Mouse (Mus musculus) heart, postnatal 4 days (tissue): ENCODE measurements around the gene 4930544D05Rik. TPM values are rescaled to one million over a fixed set of nuclear protein-coding genes. Genes with fewer than 3 reads are reported as not detected.

Experiments
- DNase-seq: peaks from one replicate; pipeline ENCODE4 v3.0.0; 2021
- total RNA-seq, 2 experiments: library from RNA; stranded (reverse); gene quantifications; 2 replicates each; pipeline ENCODE4 v1.2.3; 2021

4930544D05Rik gene
- total RNA-seq, 2 experiments from 2014 or later = not detected

DNA sequence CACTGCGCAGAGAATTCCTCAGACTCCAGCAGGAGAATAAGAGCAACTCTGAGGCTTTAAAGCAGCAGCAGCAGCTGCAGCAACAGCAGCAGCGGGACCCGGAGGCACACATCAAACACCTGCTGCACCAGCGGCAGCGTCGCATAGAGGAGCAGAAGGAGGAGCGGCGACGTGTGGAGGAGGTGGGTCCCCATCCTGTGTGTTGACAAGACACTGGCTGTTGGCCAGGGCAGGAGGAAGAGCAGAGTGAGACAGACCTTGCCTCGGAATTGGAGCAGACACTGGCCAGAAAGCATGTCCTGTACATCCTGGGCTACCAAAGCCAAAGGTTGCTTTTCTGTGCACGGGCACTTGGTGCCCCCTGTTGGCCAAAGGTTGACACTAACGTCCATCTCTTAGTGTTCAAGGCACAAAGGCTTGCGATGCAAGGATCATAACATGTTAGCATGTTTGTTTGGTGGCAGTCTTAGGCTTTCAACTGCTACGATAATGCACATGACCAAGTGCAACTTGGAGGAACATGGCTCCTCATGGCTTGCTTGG lies 10.6 kb upstream of the 4930544D05Rik start:
- peak; percentile 86 for DNase-seq

DNA sequence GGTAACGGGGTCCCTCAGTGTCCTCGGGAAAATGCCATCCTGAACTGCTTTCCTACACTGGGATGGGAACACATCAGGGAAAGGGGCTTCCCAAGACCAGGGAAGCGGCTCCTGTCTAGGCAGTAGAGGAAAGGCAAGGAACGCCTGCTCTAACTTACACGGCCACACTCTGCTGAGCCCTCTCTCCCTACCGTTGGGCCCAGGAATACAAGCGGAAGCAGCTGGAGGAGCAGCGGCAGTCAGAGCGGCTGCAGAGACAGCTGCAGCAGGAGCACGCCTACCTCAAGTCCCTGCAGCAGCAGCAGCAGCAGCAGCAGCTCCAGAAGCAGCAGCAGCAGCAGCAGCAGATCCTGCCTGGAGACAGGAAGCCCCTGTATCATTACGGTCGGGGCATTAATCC lies 8.9 kb upstream of the 4930544D05Rik start:
- DNase-seq = no peak

DNA sequence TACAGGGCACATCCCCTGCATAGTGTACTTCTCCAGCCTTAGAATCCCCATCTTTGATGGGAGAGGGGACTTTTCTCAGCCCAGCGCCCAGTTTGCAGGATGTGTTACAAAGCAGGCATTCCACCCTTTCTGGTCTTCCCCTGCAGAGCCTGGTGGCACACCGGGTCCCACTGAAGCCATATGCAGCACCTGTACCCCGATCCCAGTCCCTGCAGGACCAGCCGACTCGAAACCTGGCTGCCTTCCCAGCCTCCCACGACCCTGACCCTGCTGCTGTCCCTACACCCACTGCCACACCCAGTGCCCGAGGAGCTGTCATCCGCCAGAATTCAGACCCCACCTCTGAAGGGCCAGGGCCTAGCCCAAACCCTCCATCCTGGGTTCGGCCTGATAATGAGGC lies 8.0 kb upstream of the 4930544D05Rik start:
- no peak for DNase-seq

DNA sequence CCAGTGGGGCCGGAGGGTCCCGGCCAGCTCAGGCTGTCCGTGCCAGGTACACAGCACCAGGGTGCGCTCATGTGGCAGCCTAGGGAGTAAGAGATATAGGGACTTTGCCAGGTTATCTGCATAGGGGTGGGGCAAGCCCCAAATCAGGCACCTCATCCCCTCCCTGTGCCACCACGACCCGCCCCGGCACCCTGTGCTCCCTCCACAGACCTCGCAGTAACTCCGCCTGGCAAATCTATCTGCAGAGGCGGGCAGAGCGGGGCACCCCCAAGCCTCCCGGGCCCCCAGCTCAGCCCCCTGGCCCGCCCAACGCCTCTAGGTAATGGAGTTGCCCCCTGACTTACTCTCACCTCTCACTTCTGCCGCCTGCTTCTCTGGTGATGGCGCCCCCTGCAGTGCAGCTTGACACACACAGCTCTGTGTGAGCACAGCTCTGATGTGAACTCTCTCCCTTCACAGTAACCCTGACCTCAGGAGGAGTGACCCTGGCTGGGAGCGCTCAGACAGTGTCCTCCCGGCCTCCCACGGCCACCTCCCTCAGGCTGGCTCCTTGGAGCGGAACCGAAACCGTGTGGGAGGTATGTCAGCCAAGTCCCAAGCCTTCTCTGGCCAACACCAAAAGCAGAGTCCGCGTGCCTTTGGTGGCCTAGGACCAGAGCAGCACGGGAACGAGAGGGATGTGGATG lies 7.1 kb upstream of the 4930544D05Rik start:
- peak; percentile 36 for DNase-seq

DNA sequence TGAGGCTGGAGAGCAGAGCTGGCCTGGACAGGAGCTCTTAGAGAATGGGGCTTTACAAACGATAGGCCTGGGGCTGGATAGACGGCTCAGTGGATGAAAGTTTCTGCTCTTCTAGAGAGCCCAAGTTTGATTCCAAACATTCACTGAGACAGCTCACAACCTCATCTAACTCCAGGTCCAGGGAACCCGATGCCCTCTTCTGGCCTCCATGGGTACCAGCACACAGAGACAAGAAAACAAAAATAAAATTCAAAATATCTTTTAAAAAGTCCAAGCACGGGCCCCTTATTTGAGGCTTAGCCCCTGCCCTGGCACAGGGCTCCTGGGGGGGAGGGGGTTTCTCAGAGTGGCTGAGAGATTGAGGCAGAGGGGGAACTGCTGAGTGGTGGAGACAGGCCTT lies 4.9 kb upstream of the 4930544D05Rik start:
- no peak for DNase-seq

DNA sequence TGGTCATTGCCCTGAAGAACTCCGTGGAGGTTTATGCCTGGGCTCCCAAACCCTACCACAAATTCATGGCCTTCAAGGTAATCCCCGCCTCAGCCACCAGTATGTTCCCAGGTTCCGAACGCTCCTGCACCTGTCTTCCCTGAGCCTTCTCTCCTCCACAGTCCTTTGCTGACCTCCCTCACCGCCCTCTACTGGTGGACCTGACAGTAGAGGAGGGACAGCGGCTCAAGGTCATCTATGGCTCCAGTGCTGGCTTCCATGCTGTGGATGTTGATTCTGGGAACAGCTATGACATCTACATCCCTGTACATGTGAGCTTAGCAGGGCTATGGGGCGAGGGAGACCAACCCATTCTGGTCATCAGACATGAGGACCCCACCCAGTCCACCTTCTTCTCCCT lies 3.1 kb upstream of the 4930544D05Rik start:
- no peak for DNase-seq

DNA sequence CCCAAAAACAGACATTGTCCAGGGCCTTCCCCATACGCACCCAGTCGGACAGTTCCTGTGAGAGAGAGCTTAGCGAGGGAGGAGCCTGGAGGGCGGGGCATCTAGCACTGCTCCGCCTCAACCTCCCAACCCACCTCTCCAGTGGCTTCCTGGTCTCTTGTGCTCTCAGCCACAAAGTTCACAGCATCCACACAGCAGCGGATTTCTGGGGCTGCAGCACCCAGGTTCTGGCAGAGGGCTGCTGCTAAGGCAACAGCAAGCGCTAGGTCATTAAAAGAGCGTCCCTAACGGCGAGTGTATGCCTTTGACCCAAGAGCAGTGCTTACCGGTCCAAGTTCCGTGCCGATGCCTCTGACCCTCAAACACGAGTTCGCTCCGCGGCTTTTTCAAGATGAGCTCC lies 574 bp upstream of the 4930544D05Rik start:
- DNase-seq = peak; percentile 63

DNA sequence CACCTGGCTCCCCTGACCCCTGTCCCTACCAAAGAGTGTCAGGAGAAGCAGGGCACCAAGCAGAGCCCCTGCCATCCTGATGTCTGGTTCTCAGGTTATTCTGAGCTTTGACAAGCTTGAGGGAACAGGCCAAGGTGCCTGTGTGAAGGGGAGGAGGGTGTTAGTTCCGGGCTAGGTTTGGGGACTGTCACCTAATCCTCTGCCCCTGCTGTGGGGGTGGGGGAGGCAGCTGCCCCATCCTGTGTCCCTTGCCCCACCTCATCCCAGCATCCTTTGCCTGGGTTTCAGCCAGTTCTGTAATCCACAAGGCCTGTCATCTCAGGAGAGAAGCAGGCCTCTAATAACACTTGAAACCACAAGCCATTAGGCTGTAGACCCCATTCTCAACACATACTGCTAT lies 3.5 kb downstream of the 4930544D05Rik start, which contains the start of gene Chrne:
Chrne (minus strand) TSS at position 116 of the 400 bp plus-strand sequence.
- no peak for DNase-seq

DNA sequence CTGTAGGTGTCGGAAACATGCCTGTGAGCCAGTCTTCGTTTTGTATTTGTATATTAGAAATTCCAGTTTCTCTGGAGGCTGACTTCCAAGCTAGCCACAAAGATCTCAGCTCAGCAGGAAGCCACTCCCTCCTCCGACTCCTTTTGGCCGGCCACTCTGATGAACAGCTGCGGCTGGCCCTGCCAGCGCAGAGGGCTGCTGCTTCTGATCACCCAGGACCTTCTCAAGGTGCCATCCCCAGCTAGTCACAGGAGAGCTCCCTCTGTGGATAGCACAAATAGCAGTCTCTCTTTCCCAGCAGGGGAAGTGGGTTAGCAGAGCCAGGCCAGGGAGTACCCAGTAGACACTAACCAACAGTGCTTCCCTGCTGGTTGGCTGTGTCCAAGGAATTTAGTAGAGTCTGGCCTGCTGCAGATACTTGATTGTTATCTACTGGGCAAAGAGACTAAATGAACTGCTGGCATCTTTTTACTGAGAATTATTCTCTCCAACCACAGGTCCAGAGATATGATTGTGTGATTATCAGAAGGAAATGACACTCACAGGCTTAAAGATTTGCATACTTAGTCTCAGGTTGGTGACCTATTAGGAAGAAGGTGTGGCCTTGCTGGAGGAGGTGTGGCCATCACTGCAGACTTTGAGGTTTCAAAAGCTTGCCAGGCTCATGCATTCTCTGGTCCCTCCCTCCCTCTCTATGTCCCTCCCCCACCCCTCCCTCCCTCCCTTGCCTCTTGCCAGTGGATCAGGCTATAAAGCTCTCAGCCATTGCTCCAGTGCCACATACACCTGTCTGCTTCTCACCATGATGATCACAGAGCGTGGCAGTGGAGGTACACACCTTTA lies 6.5 kb downstream of the 4930544D05Rik start:
- DNase-seq = no peak

DNA sequence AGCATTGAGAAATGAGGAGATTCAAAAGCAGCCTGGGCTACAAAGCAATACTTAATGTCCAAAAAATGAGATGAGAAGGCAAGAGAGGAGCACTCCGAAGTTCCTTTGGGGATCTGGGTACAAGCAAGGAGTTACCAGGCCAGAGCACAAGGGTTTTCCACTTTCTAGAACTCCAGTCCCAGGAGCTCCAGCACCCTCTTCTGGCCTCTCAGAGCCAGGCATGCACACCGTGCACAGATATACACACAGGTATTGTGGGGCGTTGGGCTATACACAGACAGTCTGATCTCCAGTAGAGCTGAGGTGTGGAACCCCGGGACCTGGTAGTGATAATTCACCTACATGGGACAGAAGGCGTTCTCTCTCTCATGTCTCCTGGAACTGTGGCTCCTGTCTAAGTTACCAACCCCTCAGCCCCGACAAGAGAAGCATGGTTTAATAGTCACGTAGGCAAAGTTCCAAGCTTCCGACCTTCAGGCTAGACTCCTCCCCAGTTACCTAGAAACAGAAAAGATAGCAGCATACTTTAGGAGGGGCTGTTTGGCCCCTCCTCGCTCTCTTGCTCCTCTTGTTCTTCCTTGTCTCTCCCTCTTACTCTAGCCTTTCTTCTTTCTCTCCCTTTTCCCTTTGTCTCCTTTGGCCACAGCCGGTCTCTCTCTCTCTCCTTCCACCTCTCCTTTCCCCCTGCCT lies 7.5 kb downstream of the 4930544D05Rik start:
- no peak for DNase-seq

DNA sequence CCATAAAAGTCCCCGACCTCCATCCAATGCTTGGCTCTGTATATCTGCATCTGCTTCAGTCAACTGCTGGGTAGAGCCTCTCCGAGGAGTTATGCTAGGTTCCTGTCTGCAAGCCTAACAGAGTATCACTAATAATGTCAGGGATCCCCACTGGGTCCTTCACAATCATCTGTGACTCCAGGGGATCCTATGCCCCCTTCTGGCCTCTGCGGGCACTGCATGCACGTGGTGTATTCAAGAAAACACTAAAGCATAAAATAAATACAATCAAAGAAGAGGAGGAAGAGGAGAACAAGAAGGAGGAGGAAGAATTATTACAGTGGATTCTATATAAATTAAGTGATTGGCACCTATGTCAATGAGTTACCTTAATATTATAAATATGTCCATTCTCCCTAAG lies 9.8 kb downstream of the 4930544D05Rik start:
- DNase-seq = peak; percentile 66

DNA sequence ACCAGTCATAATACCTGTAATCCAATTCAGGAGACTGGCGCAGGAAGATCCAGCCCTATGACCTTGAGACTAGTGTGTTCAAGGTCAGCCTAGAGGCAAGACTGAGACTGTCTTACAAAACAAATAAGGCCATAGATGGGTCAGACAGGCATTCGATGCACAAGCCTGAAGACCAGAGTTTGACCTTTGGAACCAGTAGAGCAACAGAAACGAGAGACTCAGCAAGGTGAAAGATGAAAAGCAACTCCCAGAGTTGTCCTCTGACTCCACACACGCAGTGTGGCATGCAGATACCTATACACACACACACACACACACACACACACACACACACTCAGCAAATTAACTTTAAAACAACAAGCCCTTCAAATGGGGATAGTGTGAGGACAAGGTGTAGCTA lies 11.2 kb downstream of the 4930544D05Rik start:
- no peak for DNase-seq

DNA sequence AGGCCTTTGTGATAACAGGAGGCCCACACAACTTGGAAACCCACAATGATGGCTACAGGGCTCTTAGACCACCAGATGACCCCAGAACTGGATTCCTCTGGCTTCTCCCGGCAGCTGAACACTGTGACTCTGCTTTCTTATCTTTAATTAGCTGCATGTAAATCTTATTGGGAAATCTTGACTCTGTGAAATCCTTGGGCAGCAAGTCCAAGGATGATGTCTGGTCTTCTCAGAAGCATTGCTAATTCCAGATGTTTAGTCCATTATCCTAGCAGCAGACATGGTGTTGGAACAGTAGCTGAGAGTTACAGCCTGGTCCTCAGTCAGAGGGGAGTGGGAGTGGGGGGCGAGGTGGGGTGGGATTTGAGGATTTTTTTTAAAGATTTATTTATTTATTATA lies 12.8 kb downstream of the 4930544D05Rik start:
- no peak for DNase-seq

DNA sequence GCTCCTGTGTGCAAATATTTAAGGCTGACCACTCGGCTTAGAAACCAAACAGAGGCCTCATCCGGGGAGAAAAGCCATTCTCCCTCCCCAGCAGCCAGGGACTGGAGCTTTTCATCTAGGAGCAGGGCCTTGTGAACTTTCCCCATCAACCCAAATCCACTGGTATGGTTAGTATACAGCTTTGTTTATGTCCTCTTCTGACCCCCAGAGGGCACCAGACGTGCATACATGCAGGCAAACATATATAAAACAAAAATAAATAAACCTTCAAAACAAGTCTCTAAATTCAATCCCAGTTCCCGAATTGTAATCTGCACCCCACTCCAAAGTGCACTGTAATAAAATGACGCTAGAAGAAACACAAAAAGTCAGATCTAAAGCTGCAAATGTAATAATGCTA lies 13.9 kb downstream of the 4930544D05Rik start:
- DNase-seq = no peak

DNA sequence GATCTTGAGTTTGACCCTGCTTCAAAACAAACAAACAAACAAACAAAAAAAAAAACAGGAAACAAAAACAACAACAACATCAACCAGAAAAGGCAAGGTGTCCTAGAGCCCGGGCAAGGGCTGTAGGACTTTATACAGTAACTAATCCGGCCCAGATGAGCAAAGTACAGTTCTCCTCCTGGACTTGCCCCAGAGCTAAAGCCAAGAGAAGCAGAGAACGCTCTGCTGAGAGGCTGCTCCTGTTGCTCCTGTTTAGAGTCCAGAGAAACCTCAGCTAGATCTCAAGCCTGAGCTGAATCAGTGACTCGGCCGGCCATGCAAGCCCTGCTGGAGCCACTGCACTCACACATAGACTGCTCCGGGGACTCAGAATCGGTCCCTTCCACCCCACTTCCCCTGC lies 14.5 kb downstream of the 4930544D05Rik start:
- DNase-seq = no peak

DNA sequence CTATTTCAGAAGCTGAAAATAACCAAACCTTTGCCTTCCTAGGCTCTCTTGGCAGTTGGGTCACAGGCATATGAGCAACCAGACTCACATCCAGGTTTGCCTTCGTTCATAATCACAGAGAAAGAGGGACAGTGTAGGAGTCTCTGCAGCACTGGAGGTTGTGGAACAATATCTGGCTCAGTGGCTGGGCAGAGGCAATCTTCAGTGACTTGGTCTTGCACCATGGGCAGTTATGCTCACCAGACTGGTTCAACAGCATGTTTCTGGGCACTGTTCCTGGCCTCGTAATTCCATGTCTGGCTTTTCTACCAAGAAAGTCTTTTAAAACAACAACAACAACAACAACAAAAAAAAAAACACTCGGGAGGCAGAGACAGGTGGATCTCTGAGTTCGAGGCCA lies 20.0 kb downstream of the 4930544D05Rik start:
- no peak for DNase-seq

DNA sequence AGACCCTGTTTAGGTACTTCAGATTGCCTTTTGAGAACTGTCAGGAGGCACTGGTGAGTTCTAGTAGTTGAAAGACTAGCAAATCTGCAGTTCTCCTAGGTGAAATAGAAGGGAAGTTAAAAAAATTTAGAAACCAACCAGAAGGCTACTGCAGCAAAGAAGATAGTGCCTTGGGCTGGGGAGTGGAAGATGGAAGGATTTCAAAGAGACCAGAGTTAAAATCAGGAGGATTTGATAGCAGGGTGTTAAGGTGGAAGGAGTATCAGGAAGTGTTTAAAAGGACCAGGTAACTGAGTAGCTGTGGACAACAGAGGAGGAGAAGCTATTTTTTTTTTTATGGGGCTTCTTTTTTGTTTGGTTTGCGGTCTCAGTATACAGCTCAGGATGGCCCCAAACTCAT lies 22.1 kb downstream of the 4930544D05Rik start:
- no peak for DNase-seq

DNA sequence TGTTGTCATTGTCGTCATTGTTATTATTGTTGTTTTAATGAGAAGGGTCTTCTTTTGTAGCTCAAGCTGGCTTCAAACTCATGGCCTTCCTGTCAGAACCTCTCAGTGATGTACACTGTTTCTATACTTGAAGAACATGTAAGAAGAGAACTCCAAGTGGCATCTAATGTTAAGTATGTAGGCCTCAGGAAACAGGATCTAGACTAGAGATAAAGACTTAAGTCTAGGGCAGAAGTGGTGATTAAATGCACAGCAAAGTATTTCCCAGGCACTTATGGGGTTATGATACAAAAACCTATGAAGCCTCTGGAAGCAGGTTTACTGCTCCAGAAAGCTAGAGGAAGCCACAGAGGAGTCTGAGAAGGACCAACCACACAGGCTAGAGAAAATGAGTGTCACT lies 22.6 kb downstream of the 4930544D05Rik start:
- DNase-seq = no peak

DNA sequence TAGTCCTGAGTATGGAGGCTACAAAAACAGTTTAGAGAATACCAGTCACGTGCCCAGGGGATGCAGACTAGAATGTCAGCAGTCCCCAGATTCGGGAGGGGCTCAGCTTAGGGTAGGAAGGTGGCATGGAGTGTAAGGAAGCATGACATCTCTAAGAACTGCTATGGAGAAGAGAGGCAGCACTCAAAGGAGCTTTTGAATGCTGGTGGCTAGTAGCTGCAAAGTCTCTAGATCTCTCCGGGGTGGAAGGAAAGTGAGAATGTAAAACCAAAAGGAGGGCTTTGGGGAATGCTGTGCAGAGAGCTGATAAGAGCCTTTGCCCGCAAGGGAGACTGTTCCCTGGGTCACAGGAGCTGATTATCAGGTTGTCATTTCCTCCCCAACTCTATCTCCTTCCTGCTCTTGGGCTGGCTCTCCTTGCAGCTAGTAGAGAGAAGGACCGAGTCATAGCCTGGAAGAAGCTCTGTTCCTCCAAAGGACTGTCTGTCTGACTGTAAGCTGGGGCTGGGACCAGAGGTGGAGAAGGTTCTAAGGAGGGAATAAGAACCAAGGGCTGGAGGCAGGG lies 23.1 kb downstream of the 4930544D05Rik start, which contains the start of gene Gp1ba:
Gp1ba (plus strand) TSS at position 409 of the 565 bp plus-strand sequence.
- peak; percentile 3 for DNase-seq

DNA sequence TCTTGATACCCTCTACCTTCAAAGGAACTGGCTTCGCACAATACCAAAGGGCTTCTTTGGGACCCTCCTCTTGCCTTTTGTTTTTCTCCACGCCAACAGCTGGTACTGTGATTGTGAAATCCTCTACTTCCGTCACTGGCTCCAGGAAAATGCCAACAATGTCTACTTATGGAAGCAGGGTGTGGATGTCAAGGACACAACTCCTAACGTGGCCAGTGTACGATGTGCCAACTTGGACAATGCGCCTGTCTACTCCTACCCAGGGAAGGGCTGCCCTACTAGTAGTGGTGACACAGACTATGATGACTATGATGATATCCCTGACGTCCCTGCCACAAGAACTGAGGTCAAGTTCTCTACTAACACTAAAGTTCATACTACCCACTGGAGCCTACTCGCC lies 24.3 kb downstream of the 4930544D05Rik start:
- no peak for DNase-seq

DNA sequence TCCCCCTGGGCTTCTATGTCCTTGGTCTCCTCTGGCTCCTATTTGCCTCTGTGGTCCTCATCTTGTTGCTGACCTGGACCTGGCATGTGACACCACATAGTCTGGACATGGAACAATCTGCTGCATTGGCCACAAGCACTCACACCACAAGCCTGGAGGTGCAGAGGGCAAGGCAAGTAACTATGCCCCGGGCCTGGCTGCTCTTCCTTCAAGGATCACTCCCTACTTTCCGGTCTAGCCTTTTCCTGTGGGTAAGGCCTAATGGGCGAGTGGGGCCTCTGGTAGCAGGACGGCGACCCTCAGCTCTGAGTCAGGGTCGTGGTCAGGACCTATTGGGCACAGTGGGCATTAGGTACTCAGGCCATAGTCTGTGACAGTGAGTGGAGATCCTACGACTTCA lies 25.6 kb downstream of the 4930544D05Rik start:
- peak; percentile 4 for DNase-seq

DNA sequence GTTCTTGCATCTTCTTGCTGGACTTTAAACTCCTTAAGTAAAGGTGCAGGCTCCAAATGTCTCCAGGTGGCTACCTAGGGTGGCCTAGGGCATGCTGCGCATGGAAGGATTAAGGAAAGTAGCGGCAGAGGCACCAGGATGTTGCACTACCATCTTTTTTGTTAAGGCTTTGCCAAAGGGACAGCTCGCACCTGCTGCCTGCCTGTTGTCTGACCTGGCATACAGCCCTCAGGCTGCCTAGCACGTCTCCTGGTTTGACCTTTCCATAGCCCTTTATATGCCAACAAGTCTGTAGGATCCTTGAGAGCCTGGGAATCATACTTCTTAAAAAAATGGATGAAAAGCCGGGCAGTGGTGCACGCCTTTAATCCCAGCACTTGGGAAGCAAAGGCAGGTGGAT lies 27.4 kb downstream of the 4930544D05Rik start:
- peak; percentile 5 for DNase-seq
